Mouse (Mus musculus) right cerebral cortex, postnatal 14 days (tissue): ENCODE measurements at regions not wholly inside any gene's neighbourhood (a gene's known extent, or its start where the extent isn't known, plus 50 kb on each side); places are given as distances from the start of the nearest gene placed in this dataset.

ENCODE experiments used
- DNase-seq: peaks from one replicate; pipeline ENCODE4 v3.0.0; 2022

GRCm38 (mm10) chr11:22693984-22694383 is 166.8 kb downstream of the B3gnt2 start:
- DNase-seq, result no peak

GRCm38 (mm10) chr11:22694829-22695228 is 165.9 kb downstream of the B3gnt2 start:
- DNase-seq, result no peak

GRCm38 (mm10) chr11:22695237-22695636 is 165.5 kb downstream of the B3gnt2 start:
- no peak for DNase-seq

GRCm38 (mm10) chr11:22698057-22698941 is 162.5 kb downstream of the B3gnt2 start:
- DNase-seq, result no peak

- no peak for DNase-seq
These were observed 154.7 kb downstream of the B3gnt2 start for GRCm38 (mm10) chr11:22706082-22706481.
